Mouse (Mus musculus) urinary bladder, postnatal 25 days (tissue): ENCODE results near the gene Fndc11.

Source experiments
- DNase-seq: peaks from one replicate; pipeline ENCODE4 v3.0.0; 2022; ENCODE audit warnings: low spot score

The Fndc11 gene

DNA sequence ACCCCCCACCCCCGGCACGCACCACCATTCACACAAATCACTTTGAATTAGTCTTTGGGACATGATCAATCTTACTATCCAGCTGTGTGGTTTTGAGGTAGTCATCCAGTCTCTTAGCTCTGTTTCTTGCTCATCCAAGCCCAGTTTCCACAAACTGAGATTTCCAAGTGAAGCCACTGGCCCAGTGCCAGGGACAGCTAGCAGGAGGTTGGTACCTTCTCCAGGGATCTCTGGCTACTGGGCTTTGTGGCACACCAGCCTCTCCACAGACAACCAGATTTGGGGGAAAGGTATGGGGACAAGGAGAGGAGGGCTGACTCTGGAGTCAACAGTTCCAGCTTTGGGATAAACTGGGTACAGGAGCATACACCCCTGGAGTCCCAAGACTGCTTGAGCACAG lies 548 bp downstream of the Fndc11 start:
- DNase-seq = no peak

DNA sequence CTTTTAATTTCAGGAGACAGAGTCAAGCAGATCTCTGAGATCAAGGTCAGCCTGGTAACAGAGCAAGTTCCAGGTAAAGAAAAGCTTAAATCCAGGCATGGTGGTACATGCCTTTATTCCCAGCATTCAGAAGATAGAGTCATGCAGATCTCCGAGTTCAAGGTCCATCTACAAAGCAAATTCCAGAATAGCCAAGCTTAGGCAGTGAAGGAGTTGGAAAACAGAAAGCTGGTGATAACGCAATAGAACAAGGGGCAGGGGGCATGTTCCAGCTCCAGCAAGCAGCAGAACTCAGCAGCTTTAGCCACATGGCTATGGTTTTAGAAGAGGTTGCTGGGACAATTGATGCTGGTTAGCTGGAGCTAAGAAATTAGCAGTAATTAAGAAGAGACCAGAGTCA lies 5.2 kb downstream of the Fndc11 start:
- DNase-seq = no peak

DNA sequence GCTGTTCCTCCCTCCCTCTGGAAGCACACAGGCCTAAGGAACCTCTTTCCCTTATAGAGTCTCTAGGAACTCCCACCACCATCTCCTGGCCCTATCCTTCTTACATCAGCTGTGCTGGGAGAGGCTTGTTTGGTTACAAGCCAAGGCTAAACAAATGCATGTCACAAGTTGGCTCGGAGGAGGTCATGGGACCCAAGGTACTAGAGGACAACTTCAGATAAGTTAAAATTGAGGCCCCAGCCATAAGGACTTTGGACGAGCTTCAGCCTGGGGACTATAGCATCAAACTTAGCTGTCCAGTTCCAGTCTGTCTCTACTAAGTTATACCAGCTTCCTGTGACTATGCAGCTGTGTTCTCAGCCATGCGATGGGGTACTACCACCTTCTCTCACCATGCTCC lies 7.3 kb downstream of the Fndc11 start:
- no peak for DNase-seq

DNA sequence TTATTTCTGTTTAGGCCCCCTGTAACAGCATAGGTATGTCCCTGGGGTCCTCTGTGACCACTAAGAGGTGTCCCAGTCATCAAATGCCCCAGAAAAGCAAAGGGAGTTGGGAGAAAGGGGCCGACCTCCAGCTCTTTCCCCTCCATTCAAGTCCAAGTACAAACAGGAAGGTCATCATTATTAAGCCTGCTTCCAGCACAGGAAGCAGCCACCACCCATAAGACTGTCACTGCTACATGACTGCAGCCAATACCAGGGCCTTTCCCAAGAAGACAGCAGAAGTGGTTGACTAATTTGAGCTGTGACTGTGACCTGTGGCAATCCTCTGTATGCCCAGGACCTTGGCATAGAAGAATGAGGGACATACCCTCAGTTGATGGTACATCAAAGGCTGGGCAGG lies 8.5 kb downstream of the Fndc11 start:
- DNase-seq = no peak

DNA sequence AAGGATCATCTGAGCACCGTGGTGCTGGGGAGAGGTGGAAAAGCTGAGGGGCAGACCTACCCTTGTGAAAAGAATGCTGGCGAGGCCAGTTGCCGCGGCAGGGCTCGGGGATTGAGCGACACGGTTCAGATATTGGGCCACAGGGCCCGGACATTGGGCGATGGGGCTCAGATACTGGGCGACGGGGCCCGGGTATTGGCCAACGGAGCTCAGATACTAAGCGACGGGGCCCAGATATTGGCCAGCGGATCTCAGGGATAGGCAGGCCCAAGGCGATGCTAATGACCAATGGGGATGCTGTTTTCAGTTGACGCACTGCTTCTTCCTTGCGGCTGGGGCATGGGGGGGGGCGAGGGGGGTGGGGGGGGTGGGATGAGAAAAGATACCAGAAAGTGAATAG lies 11.4 kb downstream of the Fndc11 start:
- DNase-seq = no peak

DNA sequence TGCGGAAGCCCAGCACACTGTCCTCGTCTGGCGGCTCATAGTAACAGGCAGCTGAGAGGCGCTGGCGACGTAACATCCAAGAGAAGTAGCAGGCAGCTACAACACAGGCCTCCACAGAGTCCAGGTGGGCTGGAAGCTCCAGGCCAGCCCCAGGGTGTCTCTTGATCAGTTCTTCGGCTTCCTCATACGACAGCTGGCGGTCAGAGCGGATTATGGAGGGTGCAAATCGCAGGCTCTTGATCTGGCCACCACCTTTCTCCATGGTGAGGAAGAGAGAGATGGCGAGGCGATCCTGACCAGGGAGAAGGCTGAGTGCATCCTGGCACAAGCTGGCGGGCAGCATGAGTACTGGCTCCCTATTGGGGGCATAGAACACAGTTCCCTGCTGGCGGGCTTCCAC lies 13.6 kb downstream of the Fndc11 start:
- DNase-seq = no peak

DNA sequence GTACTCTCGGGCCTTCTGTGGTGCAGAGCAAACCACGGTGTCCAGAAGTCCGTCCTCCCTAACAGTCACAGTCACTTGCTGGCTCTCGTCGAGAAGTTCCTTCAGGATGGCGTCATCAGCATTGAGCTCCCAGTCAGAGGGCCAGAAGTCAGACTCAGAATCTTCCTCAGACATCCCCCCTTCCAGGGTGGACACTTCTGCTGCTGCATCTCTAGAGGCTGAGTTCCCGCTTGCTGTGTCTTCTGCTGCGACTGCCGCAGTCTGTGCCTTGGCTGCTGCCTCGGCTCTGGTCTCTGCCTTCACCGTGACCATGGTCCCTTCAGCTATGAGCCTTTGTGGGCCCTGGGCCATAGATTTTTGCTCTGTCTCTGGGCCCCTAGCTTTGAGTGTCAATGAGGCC lies 14.9 kb downstream of the Fndc11 start:
- no peak for DNase-seq

DNA sequence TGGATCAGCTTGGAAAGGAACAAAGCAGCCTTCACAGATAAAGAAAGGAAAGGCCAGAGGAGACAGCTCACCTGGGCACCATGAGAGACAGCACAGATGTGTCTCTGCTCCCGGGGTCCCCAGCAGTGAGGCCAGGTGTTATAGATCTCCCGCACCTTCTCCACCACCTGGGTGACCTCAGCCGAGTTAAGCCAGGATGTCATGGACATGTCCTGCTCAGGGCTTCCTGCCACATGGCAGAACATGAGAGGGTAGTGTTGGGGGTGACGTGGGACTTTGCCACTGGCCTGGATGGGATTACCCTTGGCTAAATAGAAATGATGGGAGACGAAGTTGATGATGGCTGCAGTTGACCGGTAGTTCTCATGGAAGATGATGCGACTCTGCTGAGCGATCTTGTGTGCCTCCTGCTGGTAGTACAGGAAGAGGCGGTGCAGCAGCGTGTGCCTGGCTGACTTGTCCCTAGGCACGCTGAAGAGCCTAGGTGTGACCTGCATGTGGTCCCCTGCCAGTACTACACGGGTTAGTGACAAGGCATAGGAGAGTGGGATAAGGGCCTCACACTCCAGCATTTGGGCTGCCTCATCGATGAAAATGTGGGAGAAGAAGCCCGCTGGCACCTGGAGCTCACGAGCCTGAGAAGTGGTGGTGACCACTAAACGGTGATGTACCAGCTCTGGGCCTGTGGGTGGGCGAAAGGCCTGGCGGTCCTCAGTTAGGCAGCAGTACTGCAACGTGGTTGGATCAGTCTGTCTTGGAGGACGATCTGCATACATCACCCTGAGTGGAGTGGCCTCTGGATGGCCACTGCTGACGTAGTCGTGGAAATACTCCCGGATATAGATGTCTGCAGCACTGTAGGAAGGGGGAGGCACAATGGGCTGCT lies 16.1 kb downstream of the Fndc11 start:
- DNase-seq = no peak

DNA sequence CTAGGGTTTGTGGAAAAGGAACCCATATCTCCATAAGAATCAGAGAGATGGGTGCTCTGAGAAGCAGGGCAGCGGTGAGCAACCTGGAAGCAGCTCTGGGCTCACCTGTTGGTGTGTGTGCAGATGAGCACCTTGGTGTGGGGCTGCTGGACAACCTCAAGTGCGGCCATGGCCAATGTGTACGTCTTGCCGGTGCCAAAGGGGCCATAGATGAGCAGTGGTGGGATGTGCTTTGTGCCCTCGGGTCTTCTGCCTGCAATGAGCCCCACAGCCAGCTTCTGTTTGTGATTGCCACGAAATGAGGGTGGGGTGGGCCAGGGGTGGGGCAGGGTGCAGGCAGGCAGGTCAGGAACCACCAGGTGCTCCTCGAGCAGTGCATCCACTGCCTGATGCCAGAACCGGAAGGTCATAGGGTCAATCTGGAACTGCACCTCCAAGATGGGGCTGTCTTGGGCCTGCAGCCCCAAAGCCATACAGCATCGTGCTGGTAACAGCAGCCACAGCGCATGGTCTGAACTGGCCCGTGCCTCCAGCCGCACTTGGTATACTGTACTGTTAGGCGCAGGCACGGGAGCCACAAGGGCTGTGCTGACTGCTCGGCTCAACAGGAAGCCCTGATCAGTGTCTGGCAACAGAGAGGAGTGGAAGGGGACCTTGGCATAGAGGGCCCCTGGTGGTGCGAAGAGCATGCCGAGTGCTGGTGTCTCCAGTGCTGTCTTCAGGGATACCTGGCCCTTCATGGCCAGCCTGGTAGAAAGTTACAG lies 17.6 kb downstream of the Fndc11 start:
- no peak for DNase-seq

DNA sequence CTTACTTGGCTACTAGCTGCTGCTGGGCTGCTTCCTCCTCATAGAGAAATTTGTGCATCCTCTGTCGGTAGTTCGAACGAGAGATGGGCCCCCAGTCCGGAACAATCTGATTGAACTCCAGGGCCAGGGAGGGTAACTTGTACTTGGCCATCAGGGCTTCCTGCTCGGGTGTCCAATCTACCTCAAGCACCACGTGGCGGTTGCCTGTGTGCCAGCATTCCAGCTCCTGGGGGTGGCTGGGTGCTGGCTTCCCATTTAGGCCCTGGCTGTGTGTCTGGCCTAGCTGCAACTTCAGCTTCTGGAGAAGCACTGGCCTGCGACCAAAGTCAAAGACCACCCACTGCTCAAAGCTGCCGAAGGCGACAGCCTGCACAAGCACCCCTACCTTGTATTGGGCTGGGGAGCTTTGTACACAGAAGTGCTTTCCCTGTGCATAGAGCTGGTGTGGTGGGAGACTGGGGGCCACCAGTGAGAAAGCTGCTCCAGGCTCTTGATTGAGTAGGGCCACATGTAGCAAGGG lies 18.3 kb downstream of the Fndc11 start:
- no peak for DNase-seq

DNA sequence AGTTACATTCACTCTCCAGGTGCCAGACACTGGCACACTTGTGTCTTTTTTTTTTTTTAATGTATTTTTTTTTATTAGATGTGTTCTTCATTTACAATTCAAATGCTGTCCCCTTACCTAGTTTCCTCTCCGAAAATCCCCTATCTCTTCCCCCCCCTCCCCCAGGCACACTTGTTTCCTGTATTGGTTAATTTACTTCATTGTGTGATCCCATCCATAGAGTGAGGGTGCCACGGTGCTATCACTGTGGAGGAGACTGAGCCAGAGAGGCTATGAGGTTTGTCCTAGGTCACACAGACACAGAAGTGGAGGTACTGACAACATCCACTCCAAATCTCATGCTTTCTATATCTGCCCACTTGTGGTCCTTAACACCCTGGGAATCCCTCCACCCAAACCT lies 19.0 kb downstream of the Fndc11 start:
- DNase-seq = no peak

DNA sequence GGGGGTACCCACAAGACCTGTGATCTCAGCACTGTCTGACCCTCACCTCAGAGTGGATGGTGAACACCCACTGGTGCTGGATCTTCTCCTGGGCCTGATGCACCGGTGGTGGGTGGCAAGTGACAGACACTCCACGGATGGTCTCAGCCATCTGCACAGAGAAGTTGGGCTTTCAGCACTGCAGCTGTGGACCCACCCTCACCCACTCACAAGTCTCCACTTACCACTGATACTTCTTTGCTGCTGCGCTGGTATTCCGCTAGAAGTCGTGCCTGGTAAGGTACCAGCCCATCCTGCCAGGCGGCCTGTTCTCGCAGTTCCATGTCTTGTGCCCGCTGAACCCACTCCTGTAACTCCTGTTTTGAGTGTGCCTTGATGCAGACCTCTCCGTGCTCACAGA lies 19.4 kb downstream of the Fndc11 start:
- DNase-seq = no peak

DNA sequence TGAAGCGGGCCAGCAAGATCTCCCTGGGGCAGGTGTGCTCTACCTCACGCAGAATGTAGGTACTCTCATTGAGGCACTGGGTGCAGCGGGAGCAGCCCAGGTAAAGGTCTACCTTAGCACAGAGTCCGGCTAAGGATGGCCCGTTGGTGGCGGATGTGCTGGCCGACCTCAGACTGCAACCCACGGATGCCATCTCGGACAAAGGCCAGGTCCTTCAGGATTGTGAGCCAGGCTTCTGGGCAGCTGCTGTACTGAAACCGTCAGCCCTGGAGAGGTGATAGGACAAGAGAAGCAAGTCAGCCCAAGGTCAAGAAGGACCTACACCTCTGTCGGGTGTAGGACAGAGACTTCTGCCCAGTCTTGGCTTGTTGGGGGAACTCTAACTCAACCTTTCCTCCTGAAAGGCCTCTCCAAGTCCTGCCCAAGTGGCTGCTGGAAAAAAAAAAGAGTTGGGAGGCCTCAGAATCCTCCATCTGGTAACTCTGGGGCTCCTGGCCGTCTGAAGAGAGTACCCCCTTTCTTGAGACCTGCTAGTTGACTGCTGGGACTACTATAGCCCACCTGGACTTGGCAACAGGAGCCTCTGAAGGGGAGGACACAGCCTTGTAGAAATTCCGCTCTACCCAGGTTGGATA lies 21.1 kb downstream of the Fndc11 start:
- DNase-seq = no peak

DNA sequence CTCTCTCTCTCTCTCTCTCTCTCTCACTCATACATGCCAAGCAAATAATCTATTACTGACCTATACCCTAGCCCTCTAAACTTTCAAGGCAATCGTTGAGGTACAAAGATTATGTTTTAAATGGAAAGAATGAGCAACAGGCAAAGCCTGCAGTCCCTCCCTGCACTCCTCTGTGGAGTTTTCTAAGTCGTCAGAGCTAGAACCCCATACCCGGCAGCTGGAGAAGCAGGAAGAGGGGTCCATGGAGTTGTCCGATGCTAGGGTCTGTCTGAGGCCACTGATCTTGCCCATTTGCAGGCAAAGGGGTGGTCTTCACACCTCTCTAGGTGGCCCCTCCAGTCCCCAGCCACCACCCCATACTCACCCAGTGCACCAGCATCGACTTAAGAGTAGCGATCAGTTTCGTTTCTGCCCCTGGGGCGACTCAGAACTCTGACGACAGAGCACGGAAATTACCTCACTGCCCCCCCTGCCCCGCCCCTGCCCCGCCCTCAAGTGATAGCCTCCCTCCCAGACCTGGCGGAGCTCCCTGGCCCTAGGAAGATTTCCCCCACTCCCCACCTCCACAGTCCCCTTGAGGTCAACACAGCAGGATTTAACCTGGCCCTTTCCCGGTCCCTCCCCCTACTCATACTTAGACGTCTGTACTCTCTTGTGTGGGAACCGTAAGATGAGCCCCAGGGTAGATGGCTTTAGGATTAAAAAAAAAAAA lies 21.9 kb downstream of the Fndc11 start, which contains the start of gene Helz2:
TSS of gene Helz2 (minus strand) at position 426 of the 712 bp plus-strand sequence.
- peak; percentile 37 for DNase-seq

DNA sequence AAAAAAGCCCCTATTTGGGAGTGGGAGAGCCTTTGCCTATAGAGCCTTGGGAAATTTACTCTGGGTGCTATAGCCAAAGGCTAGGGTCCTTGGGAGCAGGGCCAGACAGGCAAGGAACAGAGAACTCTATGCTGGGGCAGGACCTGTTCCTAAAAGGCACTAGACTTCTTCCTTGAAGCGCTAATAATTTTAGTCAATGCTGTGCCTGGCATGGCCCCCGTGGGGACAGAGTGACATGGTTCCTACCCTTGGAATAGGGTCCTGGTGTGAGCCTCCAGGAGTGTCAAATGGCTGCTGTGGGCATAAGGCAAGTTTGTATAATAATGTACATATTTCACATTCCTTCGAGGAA lies 22.5 kb downstream of the Fndc11 start:
- no peak for DNase-seq

DNA sequence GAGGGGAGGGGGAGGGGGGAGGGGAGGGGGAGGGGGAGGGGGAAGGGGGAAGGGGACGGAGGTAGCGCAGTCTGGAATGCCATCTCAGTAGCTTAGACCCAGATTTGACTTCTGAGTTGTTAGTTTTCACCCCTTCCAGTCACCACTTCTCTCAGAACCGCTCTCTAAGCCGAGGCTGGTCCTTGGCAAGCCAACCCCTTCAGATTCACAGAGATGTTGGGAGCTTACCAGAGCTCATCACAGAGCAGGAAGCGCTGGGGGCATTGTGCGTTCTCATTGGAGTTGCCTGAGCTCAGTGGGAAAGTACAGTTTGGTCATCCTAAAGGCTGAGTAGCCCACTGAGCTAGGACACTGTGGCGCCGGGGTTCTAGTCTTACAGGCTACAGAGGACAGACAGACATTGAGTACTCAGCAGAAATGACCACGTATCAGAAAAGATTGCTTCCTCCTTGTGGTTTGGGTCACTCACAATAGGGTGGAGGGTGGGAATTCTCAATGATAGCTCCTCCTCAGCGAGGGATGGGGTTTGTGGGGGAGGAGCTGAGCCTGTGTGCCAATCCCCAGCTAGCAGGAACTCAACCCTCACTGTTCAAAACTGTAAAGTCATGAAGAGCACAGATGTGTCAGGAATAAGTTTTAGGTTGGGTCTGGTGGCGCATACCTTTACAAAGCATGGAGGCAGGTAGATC lies 24.0 kb downstream of the Fndc11 start:
- DNase-seq = no peak

DNA sequence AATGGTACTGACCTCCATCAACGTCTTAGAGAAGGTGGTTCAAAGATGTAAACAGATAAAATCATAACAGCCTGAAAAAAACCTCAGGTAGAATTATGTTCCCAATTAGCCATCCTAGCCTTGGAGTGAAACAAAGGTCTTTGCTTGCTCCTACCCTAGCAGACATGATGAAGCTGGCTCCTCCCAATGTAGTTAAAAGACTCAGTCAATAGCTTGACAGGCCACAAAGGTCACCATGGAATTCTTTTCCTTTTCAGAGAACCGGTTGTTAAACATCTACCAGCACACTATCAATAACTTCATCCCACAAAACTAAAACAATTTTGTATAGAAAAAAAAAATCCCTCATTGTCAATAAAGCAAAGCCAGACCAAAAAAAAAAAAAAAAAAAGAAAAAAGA lies 25.2 kb downstream of the Fndc11 start:
- no peak for DNase-seq

DNA sequence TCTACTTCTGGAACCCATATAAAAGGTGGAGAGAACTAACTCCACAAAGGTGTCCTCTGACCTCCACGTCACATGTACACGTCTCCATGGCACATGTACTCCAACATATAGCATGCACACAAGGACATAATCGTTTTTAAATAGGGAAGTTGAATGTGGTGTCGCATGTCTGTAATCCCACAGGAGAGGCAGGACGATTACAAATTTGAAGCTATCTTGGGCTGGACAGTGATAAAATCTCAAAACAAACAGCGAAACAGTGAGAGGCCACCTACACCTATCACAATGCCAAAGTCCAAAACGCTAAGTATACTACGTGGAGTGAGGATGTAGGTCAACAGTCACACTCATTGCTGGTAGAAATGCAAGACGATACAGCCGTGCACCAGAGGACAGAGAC lies 29.4 kb downstream of the Fndc11 start:
- DNase-seq = no peak

DNA sequence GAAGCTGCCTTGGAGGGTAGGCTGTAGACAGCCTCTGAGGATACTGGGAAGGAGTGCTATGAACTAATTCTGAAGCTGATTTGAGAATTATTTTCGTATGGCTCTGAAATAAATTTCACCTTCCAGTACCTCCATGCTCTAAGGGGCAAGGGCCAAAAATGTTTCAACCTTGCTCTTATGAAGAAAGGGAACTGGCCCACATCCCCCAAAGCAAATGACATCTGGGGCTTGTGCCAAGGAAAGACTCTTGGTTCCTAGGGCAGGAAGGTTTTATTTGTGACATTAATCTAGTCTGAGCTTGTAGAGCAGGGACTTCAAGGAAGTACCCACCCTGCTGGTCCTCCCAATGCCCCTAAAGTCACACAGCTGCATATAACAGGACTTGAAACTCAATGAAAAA lies 32.0 kb downstream of the Fndc11 start:
- no peak for DNase-seq

DNA sequence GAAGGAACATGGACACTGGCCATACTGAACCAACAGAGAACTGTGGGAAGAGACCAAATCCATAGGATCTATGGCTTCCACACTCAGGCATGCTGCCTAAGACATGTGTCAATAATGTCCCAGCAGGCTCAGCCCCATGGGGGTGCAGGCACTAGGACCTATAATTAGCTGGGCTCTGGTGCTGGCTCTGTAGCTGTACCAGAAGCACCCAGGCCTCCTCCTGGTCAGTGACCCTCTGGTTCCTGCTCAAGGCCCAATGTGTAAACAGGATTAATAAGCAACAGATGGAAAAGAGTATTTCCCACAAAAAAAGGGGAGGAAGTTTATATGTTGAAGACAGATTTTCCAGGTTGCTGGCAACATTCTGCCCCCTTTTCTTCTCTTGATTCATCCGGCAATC lies 33.4 kb downstream of the Fndc11 start:
- DNase-seq = no peak

DNA sequence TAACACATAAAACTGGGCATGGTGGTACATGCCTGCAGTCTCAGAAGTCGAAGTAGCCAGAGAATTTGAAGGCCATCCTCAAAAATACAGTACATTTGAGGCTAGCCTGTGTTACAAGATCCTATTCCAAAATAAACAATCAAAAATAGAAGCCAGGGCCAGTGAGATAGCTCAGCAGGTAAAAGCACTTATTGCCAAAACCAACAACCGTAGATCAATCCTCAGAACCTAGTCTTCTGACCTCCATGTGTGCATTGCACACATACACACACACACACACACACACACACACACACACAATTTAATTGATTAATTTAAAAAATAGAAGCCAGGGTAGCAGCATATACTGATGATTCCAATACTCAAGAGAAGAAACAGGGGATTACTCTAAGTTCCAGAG lies 47.0 kb downstream of the Fndc11 start:
- DNase-seq = no peak

DNA sequence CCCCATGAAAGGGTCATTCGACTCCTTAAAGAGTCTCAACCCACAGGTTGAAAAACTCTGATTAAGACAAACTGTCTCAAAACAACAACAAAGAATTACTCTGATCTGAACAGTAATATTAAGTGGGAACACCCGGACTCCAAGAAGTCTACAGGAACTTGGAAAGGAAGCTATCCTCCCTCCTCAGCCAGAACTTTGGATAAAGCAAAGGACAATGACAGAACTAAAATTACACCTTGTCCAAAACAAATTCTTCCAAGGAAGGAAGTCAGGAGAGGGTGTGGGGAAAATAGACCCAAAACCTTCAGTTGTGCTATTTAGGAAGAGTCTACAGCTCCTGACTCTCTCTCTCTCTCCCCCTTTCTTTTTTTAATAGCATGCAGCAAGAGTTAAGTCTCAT lies 52.3 kb downstream of the Fndc11 start:
- DNase-seq = no peak
